Mouse (Mus musculus) intestine, embryonic 16.5 days (tissue): ENCODE results near the gene Cers6. TPM values are rescaled to one million over a fixed set of nuclear protein-coding genes. Genes with fewer than 3 reads are reported as not detected.

ENCODE experiments used
- ATAC-seq: fragments of 200-750 bp; cut with Nextera tagmentation; 2 replicates; pipeline ENCODE4 v1.8.0; 2017; ENCODE audit warnings: moderate TSS enrichment, moderate library complexity
- H3K27ac ChIP-seq: fragments of 300-500 bp; sonication (generic); 2 replicates; pipeline ENCODE4 v1.5.1; 2014; ENCODE audit warnings: mild to moderate bottlenecking, low read length
- H3K27me3 ChIP-seq: fragments of 300-500 bp; sonication (generic); replicated peaks from 2 replicates; pipeline ENCODE4 v1.6.1; 2014; ENCODE audit warnings: low read length, control low read depth, mixed read lengths; ENCODE audit not compliant: control insufficient read depth, insufficient read depth
- H3K36me3 ChIP-seq: fragments of 300-500 bp; sonication (generic); 2 replicates; pipeline ENCODE4 v1.6.1; 2014; ENCODE audit warnings: low read length, control low read depth; ENCODE audit not compliant: control insufficient read depth, insufficient read depth
- H3K4me1 ChIP-seq: fragments of 300-500 bp; sonication (generic); 2 replicates; pipeline ENCODE4 v1.6.1; 2014; ENCODE audit warnings: low read length, control low read depth, mixed read lengths; ENCODE audit not compliant: control insufficient read depth, insufficient read depth
- H3K4me2 ChIP-seq: fragments of 300-500 bp; sonication (generic); 2 replicates; pipeline ENCODE4 v1.6.1; 2014; ENCODE audit warnings: low read depth, low read length, control low read depth
- H3K4me3 ChIP-seq: fragments of 300-500 bp; sonication (generic); 2 replicates; pipeline ENCODE4 v1.5.1; 2014; ENCODE audit warnings: mild to moderate bottlenecking, low read length
- H3K9ac ChIP-seq: fragments of 300-500 bp; sonication (generic); 2 replicates; pipeline ENCODE4 v1.6.1; 2014; ENCODE audit warnings: low read depth, low read length
- H3K9me3 ChIP-seq: fragments of 300-500 bp; sonication (generic); 2 replicates; pipeline ENCODE4 v1.6.1; 2016; ENCODE audit warnings: low read length, control low read depth; ENCODE audit not compliant: control insufficient read depth
- WGBS: fragments of 180-500 bp; shearing (Covaris S2); extraction: QIAGEN DNeasy Blood & Tissue Kit; methylation state at CpG from one replicate; pipeline ENCODE4 v1.1.7; 2014; 5-methylcytosine and 5-hydroxymethylcytosine counted together
- polyA plus RNA-seq: library from polyadenylated mRNA; unstranded; fragments of >200 nt; fragmentation: Nextera tagmentation; extraction: Ambion mirVana; gene quantifications from 2 replicates; pipeline ENCODE4 v1.2.1, GENCODE M21; 2015

Cers6 gene
- polyA plus RNA-seq, 1 experiment from 2014 or later, result 39.6 TPM

DNA sequence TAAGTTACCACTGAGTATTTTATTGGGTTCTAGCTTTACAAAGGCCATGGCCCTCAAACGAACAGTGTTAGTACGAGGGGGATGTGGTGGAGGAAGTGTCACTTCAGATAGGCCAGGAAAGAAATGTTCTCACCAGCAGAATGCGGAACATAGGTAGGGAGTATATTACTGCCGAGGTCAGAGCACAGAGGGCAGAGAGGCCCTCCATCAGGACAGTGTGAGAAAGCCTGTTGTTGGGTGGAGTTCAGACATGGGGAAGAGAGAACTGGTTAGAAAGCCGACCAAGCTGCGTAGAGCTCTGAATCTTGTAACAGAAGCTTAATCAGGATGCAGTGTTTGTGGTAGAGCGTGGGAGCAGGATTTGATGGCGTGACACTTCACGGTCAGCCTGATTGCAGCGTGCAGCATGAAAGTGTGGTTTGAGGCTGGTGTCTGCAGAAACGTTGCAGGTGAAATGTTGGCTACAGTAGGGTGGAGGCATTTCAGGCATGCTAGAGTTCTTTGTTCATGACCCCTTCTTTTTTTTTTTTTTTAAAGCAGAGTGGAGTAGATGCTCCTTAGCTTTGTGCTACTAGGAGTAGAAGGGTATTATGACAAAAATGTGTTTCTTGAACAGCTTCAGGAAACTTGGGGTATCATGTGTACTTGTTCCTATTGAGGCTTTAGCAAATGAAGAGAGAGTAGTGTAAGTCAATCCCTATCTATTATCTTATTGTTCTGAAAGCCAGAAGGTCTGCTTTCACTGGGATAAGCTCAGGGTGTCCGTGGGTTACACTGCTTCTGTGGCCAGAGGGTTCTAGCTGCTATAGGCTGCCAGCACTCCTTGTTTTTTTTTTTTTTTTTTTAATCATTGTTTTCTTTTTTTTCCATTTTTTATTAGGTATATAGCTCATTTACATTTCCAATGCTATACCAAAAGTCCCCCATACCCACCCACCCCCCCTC is 117.7 kb downstream of the Cers6 start:
- H3K4me2 ChIP-seq, result no peak overlapping the region
- H3K27ac ChIP-seq, result peak overlapping the region; percentile 51; the same call in 1 of the 2 replicates
- H3K36me3 ChIP-seq, result no peaks in the 10 kb centered on the region
- no peaks in the 10 kb centered on the region for H3K9me3 ChIP-seq
- no peaks in the 10 kb centered on the region for H3K27me3 ChIP-seq
- no peak overlapping the region for H3K4me3 ChIP-seq
- H3K4me1 ChIP-seq, result peaks cover 22% of the 10 kb centered on the region
- H3K9ac ChIP-seq, result no peak overlapping the region
- ATAC-seq, result peak; percentile 66
- 60% methylated on average over 12 of the region's 12 CpGs for WGBS

DNA sequence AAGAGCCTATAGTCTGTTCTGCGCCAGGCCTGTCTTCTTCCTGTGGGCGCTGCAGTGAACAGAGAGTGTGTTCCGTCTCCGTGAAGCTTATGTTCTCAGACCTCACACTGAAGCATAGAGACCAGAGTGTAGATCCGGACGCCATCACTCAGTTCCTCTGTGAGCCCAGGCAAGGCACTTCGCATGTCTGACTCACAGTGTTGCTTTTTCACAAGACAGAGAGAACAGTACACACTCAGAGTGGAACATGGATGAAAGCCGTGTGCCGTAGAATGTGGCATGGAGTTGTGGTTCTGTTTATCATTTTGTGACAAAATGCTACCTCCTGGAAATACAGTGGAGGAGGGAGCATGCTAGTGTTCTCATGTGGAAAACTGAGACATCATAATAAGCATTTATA is 120.1 kb downstream of the Cers6 start:
- no peak overlapping the region for H3K4me3 ChIP-seq
- H3K9me3 ChIP-seq, result no peaks in the 10 kb centered on the region
- H3K36me3 ChIP-seq, result no peaks in the 10 kb centered on the region
- H3K27me3 ChIP-seq, result no peaks in the 10 kb centered on the region
- H3K4me2 ChIP-seq, result no peak overlapping the region
- no peak overlapping the region for H3K9ac ChIP-seq
- 61% methylated on average over 9 of the region's 9 CpGs for WGBS
- H3K4me1 ChIP-seq, result peaks cover 26% of the 10 kb centered on the region
- H3K27ac ChIP-seq, result peak overlapping the region; percentile 41; the same call in 1 of the 2 replicates
- ATAC-seq, result no peak

DNA sequence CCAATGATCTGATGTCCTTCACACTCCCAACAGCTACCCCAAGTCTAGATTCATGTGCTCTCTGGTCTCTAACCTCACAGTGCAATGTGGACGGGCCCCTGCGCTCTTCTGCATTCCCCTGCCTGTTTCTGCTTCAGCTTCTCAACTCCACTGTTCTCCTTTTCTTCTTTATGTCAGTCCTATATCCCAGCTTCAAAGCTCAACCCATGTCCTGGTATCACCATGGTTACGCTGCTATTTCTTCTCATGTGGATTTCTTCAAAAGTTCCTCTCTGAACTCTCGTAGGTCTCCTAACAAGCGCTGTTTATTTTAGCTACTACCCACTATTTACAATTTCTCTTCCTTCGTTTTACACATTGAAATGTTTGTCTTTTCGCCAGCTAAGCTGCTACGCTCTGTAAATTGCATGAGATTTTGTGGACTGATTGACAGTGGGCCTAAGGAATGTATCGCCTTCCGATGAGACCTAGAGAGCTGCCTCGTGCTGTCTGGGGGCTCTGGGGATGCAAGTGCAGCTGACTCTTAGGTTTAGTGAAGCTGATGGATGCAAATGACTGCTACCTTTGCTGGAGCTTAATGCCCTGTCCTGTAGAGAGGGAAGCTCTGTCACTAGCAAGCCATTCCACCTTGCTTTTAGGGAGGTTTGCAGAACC is 120.6 kb downstream of the Cers6 start:
- no peak overlapping the region for H3K4me2 ChIP-seq

DNA sequence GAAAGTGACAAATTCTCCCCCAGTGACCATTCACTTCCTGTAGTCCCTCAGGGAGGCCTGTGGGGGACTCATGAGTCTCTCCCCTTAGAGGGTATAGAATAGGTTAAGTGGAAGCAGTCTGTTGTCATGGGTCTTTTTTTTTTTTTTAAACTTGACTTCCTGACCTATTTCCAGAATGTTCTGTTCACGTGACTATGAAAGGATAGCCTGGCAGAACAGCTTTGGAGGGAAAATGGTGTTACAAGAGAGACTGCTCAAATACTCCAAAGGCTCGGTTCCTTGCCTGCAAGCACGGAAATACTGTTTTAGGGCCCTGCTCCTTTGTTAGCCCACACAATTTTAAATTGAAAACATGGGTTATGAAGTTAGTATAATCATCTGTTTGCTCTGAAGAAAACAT is 121.7 kb downstream of the Cers6 start:
- no peak overlapping the region for H3K27ac ChIP-seq
- no peaks in the 10 kb centered on the region for H3K36me3 ChIP-seq
- H3K27me3 ChIP-seq, result no peaks in the 10 kb centered on the region
- H3K4me1 ChIP-seq, result peaks cover 24% of the 10 kb centered on the region
- H3K9me3 ChIP-seq, result no peaks in the 10 kb centered on the region
- WGBS, result 87% methylated on average over 3 of the region's 3 CpGs
- no peak overlapping the region for H3K4me3 ChIP-seq
- no peak for ATAC-seq
- no peak overlapping the region for H3K9ac ChIP-seq
- no peak overlapping the region for H3K4me2 ChIP-seq

More for the DNA sequence above, 120.6 kb downstream of the Cers6 start:
- Histone ChIP-seq H3K27me3 (no peaks in the 10 kb centered on the region), H3K9ac (no peak overlapping the region), H3K4me1 (peaks cover 26% of the 10 kb centered on the region), H3K36me3 (no peaks in the 10 kb centered on the region), H3K4me3 (no peak overlapping the region), H3K9me3 (no peaks in the 10 kb centered on the region), H3K27ac (0 out of 2 replicates have a peak overlapping the region, but pooled peaks have one; percentile 14)
- peak; percentile 43; the same call in 1 of the 2 replicates for ATAC-seq
- WGBS, result 40% methylated on average over 11 of the region's 11 CpGs

DNA sequence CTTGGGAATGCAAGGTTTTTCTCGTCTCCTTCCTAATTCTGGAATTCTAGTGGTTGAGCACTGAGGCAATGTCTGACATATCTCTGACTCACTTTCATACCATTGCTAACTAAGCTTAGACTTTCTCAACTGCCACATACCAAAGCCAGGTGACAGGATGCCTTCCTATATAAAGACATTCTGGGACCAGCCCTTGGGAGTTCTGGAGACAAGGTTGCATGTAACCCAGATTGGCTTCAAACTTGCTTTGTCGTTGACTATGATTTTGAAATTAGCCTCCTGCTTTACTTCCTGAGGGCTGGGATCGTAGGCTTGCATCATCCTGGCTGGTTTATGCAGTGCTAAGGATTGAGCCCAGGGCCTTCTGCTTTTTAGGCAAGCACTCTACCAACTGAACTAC is 122.2 kb downstream of the Cers6 start:
- Histone ChIP-seq H3K27ac (no peak overlapping the region), H3K4me3 (no peak overlapping the region), H3K4me1 (peaks cover 22% of the 10 kb centered on the region), H3K4me2 (no peak overlapping the region), H3K9ac (no peak overlapping the region), H3K9me3 (no peaks in the 10 kb centered on the region), H3K36me3 (no peaks in the 10 kb centered on the region), H3K27me3 (no peaks in the 10 kb centered on the region)
- no peak for ATAC-seq
- 79% methylated on average over 3 of the region's 3 CpGs for WGBS

DNA sequence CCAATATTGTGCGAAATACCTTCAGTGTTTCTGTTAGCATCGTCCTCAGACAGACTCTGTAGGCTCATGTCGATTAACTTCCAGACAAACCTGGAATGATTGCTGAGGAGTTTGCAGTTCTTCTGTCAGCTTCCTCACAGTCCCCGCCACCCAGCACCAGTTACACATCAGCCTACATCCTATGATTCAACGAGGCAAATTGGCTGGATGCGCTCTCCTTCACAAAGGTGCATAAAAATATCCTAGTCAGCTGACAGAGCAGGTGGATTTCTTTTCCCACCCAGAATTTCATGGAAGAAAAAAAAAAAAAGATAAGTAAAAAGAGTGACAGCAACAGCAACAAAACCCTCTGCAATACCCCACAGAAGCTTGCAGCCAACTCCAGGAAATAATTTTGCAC is 127.9 kb downstream of the Cers6 start:
- Histone ChIP-seq H3K36me3 (0 out of 2 replicates have a peak, but pooled peaks cover 3% of the 10 kb centered on the region), H3K27ac (no peak overlapping the region), H3K9ac (no peak overlapping the region), H3K4me1 (peaks cover 4% of the 10 kb centered on the region), H3K4me3 (no peak overlapping the region), H3K27me3 (no peaks in the 10 kb centered on the region), H3K4me2 (no peak overlapping the region), H3K9me3 (peaks cover 3% of the 10 kb centered on the region; the same call in 1 of the 2 replicates)
- ATAC-seq, result no peak
- whole genome bisulfite sequencing, result 89% methylated on average over 6 of the region's 6 CpGs

DNA sequence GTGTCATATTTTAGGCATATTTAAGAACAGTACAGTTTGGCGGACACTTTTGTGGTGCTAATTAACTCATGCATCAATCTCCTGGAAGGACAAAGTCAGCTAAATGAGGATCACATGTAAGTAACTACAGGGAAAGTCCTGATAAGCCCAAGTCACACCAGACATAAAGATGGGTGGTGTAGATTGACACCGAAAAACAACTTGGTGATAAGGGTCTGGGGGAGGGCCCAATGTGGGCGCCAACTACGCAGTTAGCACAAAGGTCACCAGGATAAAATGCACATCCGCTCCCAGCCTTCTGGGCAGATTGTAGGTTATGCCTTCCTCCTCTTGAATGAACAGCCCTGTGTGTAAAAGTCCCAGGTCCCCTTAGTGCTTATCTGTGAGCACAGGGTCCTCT is 131.4 kb downstream of the Cers6 start:
- Histone ChIP-seq H3K4me2 (no peak overlapping the region), H3K27ac (peak overlapping the region; percentile 43; the same call in 1 of the 2 replicates)

DNA sequence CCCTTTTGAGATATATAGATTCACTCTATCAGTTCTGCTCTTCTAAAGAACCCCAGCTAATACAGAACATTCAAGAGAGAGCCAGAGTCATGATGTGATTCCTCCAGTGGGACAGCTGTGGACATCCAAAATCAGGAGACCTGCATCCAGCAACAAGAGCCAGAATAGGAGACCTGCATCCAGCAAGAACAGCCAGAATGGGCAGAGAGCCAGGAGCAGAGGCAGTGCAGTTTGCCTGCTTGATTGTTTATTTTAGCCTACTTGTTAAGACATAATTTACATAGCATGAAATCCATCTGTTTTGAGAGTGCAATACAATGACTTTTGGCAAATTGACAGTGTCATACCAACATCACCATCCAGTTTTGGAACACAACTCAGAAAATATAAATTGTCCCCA is 133.2 kb downstream of the Cers6 start:
- H3K36me3 ChIP-seq, result 0 out of 2 replicates have a peak, but pooled peaks cover 3% of the 10 kb centered on the region
- peaks cover 3% of the 10 kb centered on the region; the same call in 1 of the 2 replicates for H3K9me3 ChIP-seq
- no peak overlapping the region for H3K27ac ChIP-seq
- H3K9ac ChIP-seq, result no peak overlapping the region
- H3K4me2 ChIP-seq, result no peak overlapping the region
- H3K27me3 ChIP-seq, result no peaks in the 10 kb centered on the region
- no peak for ATAC-seq
- peaks cover 8% of the 10 kb centered on the region for H3K4me1 ChIP-seq
- H3K4me3 ChIP-seq, result no peak overlapping the region

More for the DNA sequence above, 131.4 kb downstream of the Cers6 start:
- Histone ChIP-seq H3K9me3 (peaks cover 3% of the 10 kb centered on the region; the same call in 1 of the 2 replicates), H3K27me3 (no peaks in the 10 kb centered on the region), H3K9ac (no peak overlapping the region), H3K36me3 (0 out of 2 replicates have a peak, but pooled peaks cover 3% of the 10 kb centered on the region), H3K4me3 (no peak overlapping the region), H3K4me1 (peaks cover 6% of the 10 kb centered on the region)
- 73% methylated on average over 5 of the region's 5 CpGs for WGBS
- peak; percentile 96 for ATAC-seq

DNA sequence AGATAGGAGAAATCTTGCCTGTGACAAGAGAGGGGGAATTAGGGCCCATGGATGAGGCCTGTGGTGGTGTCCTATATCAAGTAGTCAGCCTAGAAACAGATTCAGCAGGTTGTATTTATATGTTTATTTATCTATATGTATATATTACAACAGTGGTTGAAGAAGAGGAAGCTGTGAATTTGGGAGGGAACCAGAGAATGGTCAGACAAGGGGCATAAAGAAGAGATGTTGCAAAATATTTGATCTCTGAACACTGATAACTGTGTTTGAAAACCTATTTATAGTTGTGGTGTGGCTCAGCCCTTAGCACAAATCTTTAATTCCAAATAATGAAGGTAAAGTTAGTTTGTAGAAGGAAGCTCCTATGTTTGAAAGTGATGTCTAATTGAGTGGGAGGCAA is 134.5 kb downstream of the Cers6 start:
- Histone ChIP-seq H3K4me3 (no peak overlapping the region), H3K4me2 (no peak overlapping the region), H3K9ac (no peak overlapping the region), H3K9me3 (peaks cover 3% of the 10 kb centered on the region; the same call in 1 of the 2 replicates), H3K36me3 (0 out of 2 replicates have a peak, but pooled peaks cover 3% of the 10 kb centered on the region), H3K27ac (no peak overlapping the region), H3K27me3 (no peaks in the 10 kb centered on the region), H3K4me1 (peaks cover 8% of the 10 kb centered on the region)
- no peak for ATAC-seq
